Mouse (Mus musculus) limb, embryonic 13.5 days (tissue): ENCODE results near the gene Wwox. TPM values are rescaled to one million over a fixed set of nuclear protein-coding genes. Genes with fewer than 3 reads are reported as not detected.

Experiments used
- ATAC-seq: fragments of 200-750 bp; cut with Nextera tagmentation; 2 replicates; pipeline ENCODE4 v1.8.0; 2017; ENCODE audit warnings: low read depth, moderate number of reproducible peaks, moderate TSS enrichment; ENCODE audit not compliant: low FRiP score
- H3K27ac ChIP-seq: fragments of 300-500 bp; sonication (generic); 2 replicates; pipeline ENCODE4 v1.5.1; 2015; ENCODE audit warnings: inconsistent platforms, mild to moderate bottlenecking, moderate library complexity
- H3K27me3 ChIP-seq: fragments of 300-500 bp; sonication (generic); 2 replicates; pipeline ENCODE4 v1.6.1; 2015; ENCODE audit warnings: mild to moderate bottlenecking, inconsistent platforms
- H3K36me3 ChIP-seq: fragments of 300-500 bp; sonication (generic); 2 replicates; pipeline ENCODE4 v1.6.1; 2015; ENCODE audit warnings: inconsistent platforms, mild to moderate bottlenecking, moderate library complexity
- H3K4me1 ChIP-seq: fragments of 300-500 bp; sonication (generic); 2 replicates; pipeline ENCODE4 v1.6.1; 2015; ENCODE audit warnings: inconsistent platforms
- H3K4me2 ChIP-seq: fragments of 300-500 bp; sonication (generic); replicated peaks from 2 replicates; pipeline ENCODE4 v1.6.1; 2015; ENCODE audit warnings: inconsistent platforms, mild to moderate bottlenecking, moderate library complexity
- H3K4me3 ChIP-seq: fragments of 300-500 bp; sonication (generic); 2 replicates; pipeline ENCODE4 v1.5.1; 2015; ENCODE audit warnings: moderate library complexity, mild to moderate bottlenecking, inconsistent platforms
- H3K9ac ChIP-seq: fragments of 300-500 bp; sonication (generic); 2 replicates; pipeline ENCODE4 v1.6.1; 2015; ENCODE audit warnings: mild to moderate bottlenecking, inconsistent platforms
- H3K9me3 ChIP-seq: fragments of 300-500 bp; sonication (generic); 2 replicates; pipeline ENCODE4 v1.6.1; 2016; ENCODE audit warnings: inconsistent platforms
- WGBS: fragments of 180-500 bp; shearing (Covaris S2); methylation state at CpG from one replicate; pipeline ENCODE4 v1.1.7; 2015; 5-methylcytosine and 5-hydroxymethylcytosine counted together
- polyA plus RNA-seq: library from polyadenylated mRNA; unstranded; fragments of >200 nt; fragmentation: Nextera tagmentation; extraction: Ambion mirVana; gene quantifications from 2 replicates; pipeline ENCODE4 v1.2.1, GENCODE M21; 2015

Gene Wwox
- polyA plus RNA-seq, 1 experiment from 2014 or later, result 9.5 TPM

DNA sequence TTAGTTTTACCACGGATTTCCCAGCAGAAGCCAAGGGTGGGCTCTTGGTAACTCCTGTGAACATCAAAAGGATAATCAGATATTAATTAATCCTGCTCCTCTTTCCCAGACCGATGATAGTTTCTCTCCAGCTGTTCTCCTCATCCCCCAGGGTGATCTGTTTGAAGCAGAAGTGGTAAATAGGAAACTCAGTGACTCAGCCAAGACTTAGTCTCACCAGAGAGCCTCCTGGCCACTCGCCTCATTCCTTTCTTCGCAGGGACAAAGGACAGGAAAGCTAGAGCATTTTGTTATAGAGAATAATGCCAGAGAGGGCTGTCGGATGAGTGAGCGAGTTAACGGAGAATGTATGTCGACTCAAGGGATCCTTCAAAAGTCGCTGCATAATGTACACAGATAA, 798.1 kb downstream of the Wwox start:
- 69% methylated on average over 9 of the region's 9 CpGs for WGBS
- Histone ChIP-seq H3K4me2 (no peak overlapping the region), H3K36me3 (no peaks in the 10 kb centered on the region), H3K9ac (no peak overlapping the region), H3K9me3 (no peaks in the 10 kb centered on the region), H3K4me3 (no peak overlapping the region), H3K4me1 (peaks cover 10% of the 10 kb centered on the region), H3K27me3 (peaks cover 18% of the 10 kb centered on the region), H3K27ac (no peak overlapping the region)
- no peak for ATAC-seq

DNA sequence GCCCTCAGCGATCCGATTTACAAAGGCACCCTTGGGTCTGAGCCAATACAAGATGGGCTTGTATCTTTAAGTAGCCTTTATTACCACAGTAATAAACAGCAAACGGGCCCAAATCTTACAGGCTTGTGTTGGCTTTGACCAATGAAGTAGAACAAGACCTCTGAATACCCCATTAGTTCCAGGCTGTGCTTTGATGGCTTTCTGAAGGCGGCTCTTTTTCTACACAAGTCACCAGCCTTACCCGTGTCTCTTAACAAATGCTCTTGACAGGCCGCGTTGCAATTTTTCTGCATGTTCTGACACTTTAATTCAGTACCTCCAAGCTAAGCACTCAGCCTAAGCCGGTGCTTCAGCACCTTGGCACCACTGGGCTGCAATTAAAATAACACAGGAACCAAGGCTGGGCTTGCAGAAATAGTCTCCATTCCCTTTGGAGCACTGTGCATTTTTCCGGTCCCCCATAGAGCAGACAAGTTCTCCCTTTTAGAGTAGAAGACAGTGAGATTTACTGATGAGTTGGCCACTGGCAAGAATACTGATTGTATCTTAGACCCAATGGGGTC, 804.1 kb downstream of the Wwox start:
- ATAC-seq, result no peak
- Histone ChIP-seq H3K36me3 (no peaks in the 10 kb centered on the region), H3K27me3 (peaks cover 37% of the 10 kb centered on the region), H3K4me3 (no peak overlapping the region), H3K9me3 (no peaks in the 10 kb centered on the region), H3K27ac (no peak overlapping the region), H3K4me2 (no peak overlapping the region), H3K9ac (no peak overlapping the region), H3K4me1 (no peaks in the 10 kb centered on the region; the same call in 1 of the 2 replicates)
- 65% methylated on average over 9 of the region's 9 CpGs for WGBS

DNA sequence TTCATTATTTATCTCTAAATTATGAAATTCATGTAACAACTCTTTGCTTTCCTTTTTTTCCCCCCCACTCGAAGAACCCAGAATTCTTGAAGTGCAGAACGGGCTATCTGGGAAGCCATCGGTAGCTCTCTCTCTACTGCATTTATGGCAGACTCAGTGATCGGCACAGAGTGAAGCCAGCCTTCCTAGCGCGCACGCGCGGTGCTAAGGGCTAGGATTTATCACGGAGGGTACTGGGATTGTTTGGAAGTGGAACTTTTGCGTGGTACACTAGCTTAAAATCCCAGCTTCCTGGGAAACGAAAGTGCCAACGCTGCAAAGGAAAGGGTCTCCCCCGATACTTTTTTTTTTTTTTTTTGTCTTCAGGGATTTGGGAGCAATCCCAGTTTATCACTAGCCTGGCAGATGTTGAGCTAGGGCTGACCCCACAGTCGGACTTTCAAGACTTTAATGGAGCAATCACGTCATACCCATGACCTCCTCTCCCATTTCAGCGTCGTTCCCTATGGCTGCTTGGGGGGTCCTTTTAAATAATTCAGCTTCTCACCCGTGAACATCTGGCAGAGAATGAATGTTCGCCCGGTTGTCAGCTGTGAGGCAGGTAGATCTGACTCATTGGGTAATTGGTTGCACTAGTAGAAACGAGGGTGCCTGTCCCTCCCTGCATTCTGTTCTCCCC, 810.4 kb downstream of the Wwox start:
- peak overlapping the region; percentile 60 for H3K4me2 ChIP-seq
- H3K9me3 ChIP-seq, result no peaks in the 10 kb centered on the region
- H3K27me3 ChIP-seq, result peaks cover 77% of the 10 kb centered on the region
- no peaks in the 10 kb centered on the region for H3K36me3 ChIP-seq
- peak; percentile 38 for ATAC-seq
- peak overlapping the region; percentile 26 for H3K4me3 ChIP-seq
- 14% methylated on average over 22 of the region's 22 CpGs for WGBS
- no peak overlapping the region for H3K9ac ChIP-seq
- no peak overlapping the region for H3K27ac ChIP-seq
- peaks cover 17% of the 10 kb centered on the region for H3K4me1 ChIP-seq

DNA sequence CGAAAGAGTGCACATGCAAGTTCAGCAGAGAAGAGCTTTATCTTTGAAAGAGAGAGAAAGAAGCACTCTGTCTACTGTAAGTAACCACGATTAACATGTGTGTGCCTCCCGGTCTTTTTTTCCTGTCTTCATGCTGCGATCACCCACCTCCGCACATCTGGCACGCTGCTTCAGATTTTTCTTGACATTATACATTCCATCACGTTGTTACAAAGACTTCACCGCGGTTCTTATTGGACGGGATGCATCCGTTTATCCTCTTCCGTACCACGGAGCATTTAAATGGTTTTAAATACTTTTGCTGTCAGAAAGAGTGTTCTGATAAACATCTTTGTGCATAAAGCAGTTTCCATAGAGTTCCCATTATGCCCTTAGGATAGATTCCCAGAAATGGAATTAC, 816.1 kb downstream of the Wwox start:
- Histone ChIP-seq H3K27ac (no peak overlapping the region), H3K4me2 (no peak overlapping the region), H3K27me3 (peaks cover 74% of the 10 kb centered on the region), H3K9me3 (no peaks in the 10 kb centered on the region), H3K4me3 (no peak overlapping the region), H3K4me1 (peaks cover 38% of the 10 kb centered on the region), H3K36me3 (no peaks in the 10 kb centered on the region), H3K9ac (no peak overlapping the region)
- WGBS, result 61% methylated on average over 13 of the region's 13 CpGs
- no peak for ATAC-seq

DNA sequence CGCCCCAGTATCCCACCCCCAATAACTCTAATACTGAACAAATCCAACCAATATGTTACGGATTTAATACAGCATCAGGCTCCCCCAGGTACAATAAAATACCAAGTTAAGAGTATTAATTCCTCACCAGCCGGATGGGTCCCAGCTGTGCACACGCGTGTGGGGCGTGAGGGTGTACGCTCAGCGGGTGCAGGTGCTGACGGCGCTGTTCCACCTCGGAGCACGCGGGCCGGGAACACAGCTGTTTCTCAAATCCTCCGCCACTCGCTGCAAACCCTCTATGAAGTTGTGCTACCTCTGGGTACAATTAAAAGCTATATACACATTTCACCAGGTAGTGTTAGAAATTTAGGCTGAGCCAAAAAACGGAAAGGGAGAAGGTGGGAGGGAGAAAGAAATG, 818.0 kb downstream of the Wwox start:
- Histone ChIP-seq H3K9me3 (no peaks in the 10 kb centered on the region), H3K4me1 (peaks cover 37% of the 10 kb centered on the region), H3K27me3 (peaks cover 70% of the 10 kb centered on the region), H3K27ac (no peak overlapping the region), H3K9ac (no peak overlapping the region), H3K4me2 (peak overlapping the region; percentile 9; the same call in 1 of the 2 replicates), H3K4me3 (no peak overlapping the region), H3K36me3 (no peaks in the 10 kb centered on the region)
- 21% methylated on average over 17 of the region's 17 CpGs for WGBS
- ATAC-seq, result peak; percentile 90

DNA sequence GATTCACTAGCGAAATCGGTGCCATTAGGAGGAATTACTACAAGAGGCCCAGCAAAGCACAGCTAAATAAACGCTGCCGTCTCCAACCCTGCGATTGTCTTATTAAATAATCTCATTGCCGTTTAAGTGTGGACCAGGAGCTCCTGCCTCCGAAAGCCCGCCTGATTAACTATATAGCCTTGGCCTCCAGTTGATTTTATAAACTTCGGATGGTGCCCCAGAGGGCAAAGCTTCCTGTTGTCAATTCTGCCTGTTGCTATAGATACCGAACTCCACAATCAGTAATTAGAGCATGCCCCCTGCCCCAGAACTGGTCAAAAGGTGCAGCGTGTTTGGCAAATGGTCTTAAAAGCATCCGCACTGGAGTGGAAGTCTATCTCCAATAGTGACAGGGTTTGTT, 820.4 kb downstream of the Wwox start:
- Histone ChIP-seq H3K9ac (no peak overlapping the region), H3K4me2 (no peak overlapping the region), H3K9me3 (no peaks in the 10 kb centered on the region), H3K4me3 (no peak overlapping the region), H3K27me3 (peaks cover 59% of the 10 kb centered on the region), H3K27ac (no peak overlapping the region), H3K4me1 (peaks cover 37% of the 10 kb centered on the region), H3K36me3 (no peaks in the 10 kb centered on the region)
- 41% methylated on average over 12 of the region's 12 CpGs for WGBS
- ATAC-seq, result no peak

DNA sequence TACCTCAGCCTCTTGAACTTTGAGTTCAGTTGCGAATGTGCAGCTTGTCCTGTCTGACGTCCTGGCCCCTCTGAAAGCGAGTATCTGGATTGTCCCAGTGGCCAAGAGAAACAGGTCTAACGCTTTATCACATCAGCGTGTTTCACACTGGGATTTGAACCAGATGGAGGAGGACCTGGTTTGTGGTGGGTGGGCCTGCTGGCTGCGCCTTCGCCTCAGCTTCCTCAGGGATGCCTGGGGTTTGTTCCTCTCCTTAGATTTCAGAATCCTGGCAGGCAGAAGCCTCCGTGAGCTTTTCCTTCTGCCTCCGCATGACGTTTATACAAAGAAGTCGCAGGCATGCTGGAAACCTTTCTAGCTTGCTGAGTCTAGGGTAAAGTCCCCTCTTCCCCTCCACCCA, 827.7 kb downstream of the Wwox start:
- peaks cover 24% of the 10 kb centered on the region for H3K4me1 ChIP-seq
- H3K27me3 ChIP-seq, result peaks cover 43% of the 10 kb centered on the region
- H3K9me3 ChIP-seq, result no peaks in the 10 kb centered on the region
- H3K9ac ChIP-seq, result no peak overlapping the region
- 56% methylated on average over 11 of the region's 11 CpGs for WGBS
- no peak for ATAC-seq
- no peak overlapping the region for H3K4me3 ChIP-seq
- H3K27ac ChIP-seq, result no peak overlapping the region
- no peak overlapping the region for H3K4me2 ChIP-seq
- no peaks in the 10 kb centered on the region for H3K36me3 ChIP-seq

DNA sequence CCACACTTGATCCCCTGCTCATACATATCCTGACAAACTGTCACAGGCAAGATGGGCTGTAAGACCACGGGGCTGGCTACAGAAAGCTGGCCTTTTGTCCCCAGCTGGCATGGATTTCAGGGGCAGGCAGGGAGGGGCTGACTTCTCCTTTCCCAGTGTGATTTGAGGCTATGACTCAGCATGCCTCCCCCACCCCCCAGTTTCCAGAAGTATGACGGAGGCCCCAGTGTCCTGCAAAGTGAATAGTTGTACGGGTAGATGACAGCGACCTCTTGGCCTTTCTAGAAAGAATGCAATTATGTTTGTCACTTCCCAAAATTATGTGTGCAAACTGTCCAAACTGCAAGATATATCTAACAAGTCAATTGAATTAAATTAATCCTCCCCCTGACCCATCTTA, 830.1 kb downstream of the Wwox start:
- ATAC-seq, result no peak
- peaks cover 40% of the 10 kb centered on the region for H3K27me3 ChIP-seq
- peaks cover 29% of the 10 kb centered on the region for H3K4me1 ChIP-seq
- no peaks in the 10 kb centered on the region for H3K9me3 ChIP-seq
- no peak overlapping the region for H3K4me2 ChIP-seq
- H3K36me3 ChIP-seq, result no peaks in the 10 kb centered on the region
- no peak overlapping the region for H3K27ac ChIP-seq
- no peak overlapping the region for H3K4me3 ChIP-seq
- H3K9ac ChIP-seq, result no peak overlapping the region
- 30% methylated on average over 4 of the region's 4 CpGs for WGBS

DNA sequence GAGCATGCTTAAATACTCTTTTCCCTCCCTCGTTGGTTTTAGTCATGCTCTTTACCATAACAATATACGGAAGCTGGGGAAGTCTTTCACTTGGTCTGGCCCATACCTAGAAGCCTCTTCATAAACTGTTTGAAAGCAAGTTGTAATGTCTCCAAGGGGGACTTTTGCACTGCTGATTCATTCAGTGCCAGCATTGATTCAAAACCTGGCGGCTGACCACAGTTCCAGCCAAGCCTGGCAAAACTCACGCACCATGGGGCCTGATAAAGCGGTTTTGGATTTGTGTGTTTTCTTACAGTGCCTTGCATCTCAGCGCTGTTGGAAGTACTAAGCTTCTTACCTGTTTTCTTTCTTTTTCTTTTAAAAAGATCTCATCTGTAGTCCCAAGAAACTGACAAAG, 834.5 kb downstream of the Wwox start:
- Histone ChIP-seq H3K27me3 (peaks cover 19% of the 10 kb centered on the region), H3K4me3 (no peak overlapping the region), H3K4me1 (peaks cover 29% of the 10 kb centered on the region), H3K4me2 (no peak overlapping the region), H3K9ac (no peak overlapping the region), H3K36me3 (no peaks in the 10 kb centered on the region), H3K27ac (no peak overlapping the region), H3K9me3 (no peaks in the 10 kb centered on the region)
- 77% methylated on average over 6 of the region's 6 CpGs for WGBS
- ATAC-seq, result no peak

DNA sequence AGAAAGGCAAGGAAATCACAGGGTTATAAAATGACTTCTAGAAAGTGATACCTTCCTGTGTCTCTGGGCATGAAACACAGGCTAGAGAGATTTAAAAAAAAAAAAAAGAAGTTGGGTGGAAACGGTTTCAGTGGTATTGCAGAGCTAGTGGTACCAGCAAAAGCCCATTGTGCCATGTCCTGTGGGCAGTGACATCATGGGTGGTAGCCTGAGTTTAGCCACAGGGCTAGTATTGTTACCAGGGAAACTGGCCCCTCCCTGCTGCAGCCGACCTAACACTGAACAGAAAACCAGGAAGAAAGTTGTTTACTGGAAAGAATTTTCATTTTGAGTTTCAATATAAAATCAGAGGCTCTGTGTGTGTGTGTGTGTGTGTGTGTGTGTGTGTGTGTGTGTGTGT, 836.8 kb downstream of the Wwox start:
- no peaks in the 10 kb centered on the region for H3K9me3 ChIP-seq
- H3K27ac ChIP-seq, result no peak overlapping the region
- no peak overlapping the region for H3K4me2 ChIP-seq
- peaks cover 14% of the 10 kb centered on the region for H3K4me1 ChIP-seq
- no peak for ATAC-seq
- H3K27me3 ChIP-seq, result peaks cover 12% of the 10 kb centered on the region
- H3K36me3 ChIP-seq, result no peaks in the 10 kb centered on the region
- 61% methylated on average over 2 of the region's 2 CpGs for WGBS
- H3K4me3 ChIP-seq, result no peak overlapping the region
- no peak overlapping the region for H3K9ac ChIP-seq

DNA sequence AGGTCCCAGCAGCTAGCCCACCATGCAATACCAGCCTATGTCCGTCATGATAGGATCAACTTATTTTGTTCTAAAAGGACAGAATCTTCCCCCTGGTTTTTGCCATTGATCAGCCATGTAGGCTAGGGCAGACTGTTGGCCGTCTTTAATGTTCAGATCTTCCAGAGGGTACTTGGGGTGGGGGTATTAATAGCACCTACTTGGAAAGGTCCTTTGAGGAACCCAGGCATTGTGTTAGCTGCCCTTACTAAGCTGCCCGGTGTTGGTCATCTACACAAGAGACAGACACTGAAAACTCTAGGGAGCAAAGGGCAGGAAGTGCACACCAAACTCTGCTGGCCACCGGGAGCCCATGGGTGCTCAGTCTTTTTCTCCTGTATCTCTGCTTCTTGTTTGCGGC, 838.8 kb downstream of the Wwox start:
- Histone ChIP-seq H3K27ac (no peak overlapping the region), H3K4me3 (no peak overlapping the region), H3K9ac (no peak overlapping the region), H3K9me3 (no peaks in the 10 kb centered on the region), H3K4me1 (no peaks in the 10 kb centered on the region), H3K4me2 (no peak overlapping the region), H3K27me3 (peaks cover 7% of the 10 kb centered on the region), H3K36me3 (no peaks in the 10 kb centered on the region)
- WGBS, result 87% methylated on average over 5 of the region's 5 CpGs
- no peak for ATAC-seq

DNA sequence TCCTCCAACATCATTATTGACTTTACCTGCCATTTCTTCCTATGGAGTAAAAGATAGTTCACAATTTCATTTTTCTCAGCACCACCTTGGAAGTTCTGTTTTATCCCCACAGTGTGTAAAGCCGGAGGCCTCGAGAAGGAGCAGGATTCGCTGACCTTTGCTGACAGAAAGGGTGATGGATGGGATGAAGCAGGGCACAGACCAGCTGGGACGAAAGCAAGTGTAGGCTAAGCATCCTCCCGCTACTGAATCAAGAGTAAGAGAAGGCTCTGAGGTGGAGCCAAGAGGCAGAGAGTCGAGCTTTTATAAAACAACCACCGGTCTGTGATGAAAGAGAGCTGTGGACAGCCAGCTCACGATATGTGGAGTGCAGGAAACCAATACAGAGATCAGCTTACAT, 850.8 kb downstream of the Wwox start:
- WGBS, result 38% methylated on average over 8 of the region's 8 CpGs
- H3K4me3 ChIP-seq, result no peak overlapping the region
- no peak overlapping the region for H3K27ac ChIP-seq
- H3K4me1 ChIP-seq, result no peaks in the 10 kb centered on the region
- no peak overlapping the region for H3K4me2 ChIP-seq
- peaks cover 7% of the 10 kb centered on the region; the same call in 1 of the 2 replicates for H3K9me3 ChIP-seq
- no peak for ATAC-seq
- no peak overlapping the region for H3K9ac ChIP-seq
- H3K36me3 ChIP-seq, result no peaks in the 10 kb centered on the region
- no peaks in the 10 kb centered on the region for H3K27me3 ChIP-seq

DNA sequence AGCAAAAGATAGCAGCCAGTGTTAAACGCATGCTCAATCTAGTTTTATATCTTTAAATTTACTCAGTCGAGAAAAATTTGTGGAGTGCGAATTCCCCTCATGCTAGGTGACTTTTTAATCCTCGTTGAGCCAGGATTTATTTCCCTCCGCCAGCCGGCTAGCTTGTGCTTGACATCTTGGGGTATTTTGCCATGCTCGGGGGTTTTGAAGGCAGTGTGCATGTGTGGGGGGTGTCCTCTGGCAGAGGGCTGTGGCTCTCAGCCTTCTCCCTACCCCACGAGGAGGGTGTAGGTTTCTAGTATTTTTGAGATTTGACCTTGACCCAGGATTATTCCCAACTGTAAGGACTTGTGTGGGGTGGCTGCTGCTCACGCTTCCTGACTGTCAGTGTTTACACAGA, 857.3 kb downstream of the Wwox start:
- Histone ChIP-seq H3K9me3 (peaks cover 4% of the 10 kb centered on the region; the same call in 1 of the 2 replicates), H3K4me1 (no peaks in the 10 kb centered on the region), H3K36me3 (no peaks in the 10 kb centered on the region), H3K27ac (no peak overlapping the region), H3K4me3 (no peak overlapping the region), H3K9ac (no peak overlapping the region), H3K4me2 (no peak overlapping the region), H3K27me3 (no peaks in the 10 kb centered on the region; the same call in 1 of the 2 replicates)
- ATAC-seq, result no peak
- 50% methylated on average over 9 of the region's 9 CpGs for WGBS
